ENCODE assay signal across 8 mouse cellular contexts in the genomic region with DNA sequence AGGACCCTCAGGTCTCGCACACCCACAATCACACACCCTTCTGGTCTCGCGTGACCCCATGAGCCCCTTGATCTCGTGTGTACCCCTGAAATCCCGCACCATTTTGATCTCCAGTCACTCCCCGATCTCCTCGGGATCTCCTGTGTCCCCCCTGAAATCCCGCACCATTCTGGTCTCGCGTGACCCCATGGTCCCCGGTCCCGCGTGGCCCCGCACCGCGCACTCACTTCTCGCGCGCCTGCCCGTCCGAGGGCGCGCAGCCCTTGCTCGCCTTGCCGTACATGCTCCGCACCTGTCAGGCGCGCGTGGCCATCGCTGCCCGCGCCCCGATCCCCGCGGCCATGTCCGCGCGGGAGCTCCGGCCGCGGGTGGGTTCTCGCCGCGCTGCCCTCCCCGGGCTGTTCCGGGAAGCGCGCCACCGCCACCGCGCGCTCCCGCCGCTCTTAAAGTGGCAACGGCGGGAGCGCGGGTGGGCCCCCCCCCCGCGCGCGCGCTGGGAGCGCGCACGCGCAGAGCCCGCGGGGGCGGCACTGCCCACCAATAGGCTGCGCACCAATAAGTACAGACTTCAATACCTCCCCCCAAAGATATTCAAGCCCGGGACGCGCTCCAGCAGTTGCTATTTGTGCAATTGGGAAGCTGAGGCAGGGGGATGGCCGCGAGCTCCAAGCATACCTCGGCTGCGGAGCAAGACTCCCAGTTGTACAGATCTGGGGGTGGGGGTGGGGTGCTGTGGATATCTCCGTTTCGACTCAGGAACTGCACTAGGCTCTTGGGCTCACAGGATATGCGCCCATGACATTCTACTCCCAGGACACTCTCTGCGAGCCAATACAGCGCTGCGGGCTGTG. TPM values are rescaled to one million over a fixed set of nuclear protein-coding genes. Genes with fewer than 3 reads are reported as not detected.
DNase-seq lines count a peak whose midpoint lies in the region; ATAC-seq and TF ChIP-seq lines count a peak whose summit lies in the region.

No protein-coding gene starts in this region.

- peak overlapping the region; percentile 74 for H3K4me3 ChIP-seq in heart, embryonic 16.5 days (ENCODE audit: low read length)
- peak overlapping the region; percentile 90 for H3K4me3 ChIP-seq in layer of hippocampus, adult 2 months
- H3K4me3 ChIP-seq in macrophage (ENCODE audit: inconsistent target): peak overlapping the region; percentile 83
- peak overlapping the region; percentile 85 for H3K4me3 ChIP-seq in stomach, embryonic 16.5 days (replicated peaks; ENCODE audit: low read length)

- DNase-seq in adrenal gland, adult (ENCODE audit: inconsistent age in 2 of 2, low spot score in 1 of 2): peak; percentile 63 to 85
- no peak for DNase-seq in adrenal gland, postnatal 4 days (ENCODE audit: low spot score in 2 of 2)
- peak; percentile 86 for DNase-seq in MN1 (ENCODE audit: low spot score)
- peak; percentile 81 for DNase-seq in embryo, embryonic 11 days
- DNase-seq in layer of hippocampus, adult 2 months (ENCODE audit: low spot score in 2 of 2): peak in 1 of 2 experiments; percentile 62

- H3K36me3 ChIP-seq in heart, embryonic 16.5 days (ENCODE audit: control insufficient read depth, insufficient read depth): no peaks in the 10 kb centered on the region
- no peaks in the 10 kb centered on the region; the same call in 1 of the 2 replicates for H3K36me3 ChIP-seq in macrophage (ENCODE audit: inconsistent target)
- H3K36me3 ChIP-seq in stomach, embryonic 16.5 days (ENCODE audit: control insufficient read depth, insufficient read depth, low read length): no peaks in the 10 kb centered on the region

- peak overlapping the region; percentile 96 for H3K27ac ChIP-seq in heart, embryonic 16.5 days (ENCODE audit: low read length)
- peak overlapping the region; percentile 99 for H3K27ac ChIP-seq in layer of hippocampus, adult 2 months
- H3K27ac ChIP-seq in macrophage: peak overlapping the region; percentile 95
- H3K27ac ChIP-seq in stomach, embryonic 16.5 days (ENCODE audit: low read length): peak overlapping the region; percentile 98

- peaks cover 56% of the 10 kb centered on the region for H3K79me2 ChIP-seq in macrophage (ENCODE audit: inconsistent target)

- H3K9ac ChIP-seq in heart, embryonic 16.5 days (ENCODE audit: low read length): peak overlapping the region; percentile 85
- H3K9ac ChIP-seq in stomach, embryonic 16.5 days (ENCODE audit: low read length): peak overlapping the region; percentile 97

- no peak for TF ChIP-seq CTCF in layer of hippocampus, adult 2 months (conservative IDR thresholded peaks at IDR 0.05)

- no peak for ATAC-seq in heart, embryonic 16.5 days (replicated peaks; ENCODE audit: extremely low read depth, insufficient read depth, low FRiP score)
- ATAC-seq in stomach, embryonic 16.5 days (ENCODE audit: insufficient read depth, low FRiP score): no peak

- WGBS in heart, embryonic 16.5 days: 2% methylated on average over 83 of the region's 84 CpGs
- under 1% methylated on average over 81 of the region's 84 CpGs for WGBS in macrophage (ENCODE audit: missing documents)
- 1% methylated on average over 84 of the region's 84 CpGs for WGBS in stomach, embryonic 16.5 days

- H3K27me3 ChIP-seq in heart, embryonic 16.5 days (ENCODE audit: control insufficient read depth, insufficient read depth, low read length): no peaks in the 10 kb centered on the region
- H3K27me3 ChIP-seq in stomach, embryonic 16.5 days (ENCODE audit: control insufficient read depth, insufficient read depth, low read length): no peaks in the 10 kb centered on the region

- peak overlapping the region; percentile 99 for H3K4me2 ChIP-seq in heart, embryonic 16.5 days (ENCODE audit: low read depth, low read length)
- peak overlapping the region; percentile 98 for H3K4me2 ChIP-seq in stomach, embryonic 16.5 days (ENCODE audit: low read depth, low read length)

- H3K4me1 ChIP-seq in heart, embryonic 16.5 days (ENCODE audit: control insufficient read depth, insufficient read depth, low read length): peaks cover 17% of the 10 kb centered on the region
- H3K4me1 ChIP-seq in stomach, embryonic 16.5 days (ENCODE audit: control insufficient read depth, insufficient read depth, low read length): peaks cover 27% of the 10 kb centered on the region

- H3K9me3 ChIP-seq in heart, embryonic 16.5 days (replicated peaks; ENCODE audit: control insufficient read depth, low read length): no peaks in the 10 kb centered on the region
- H3K9me3 ChIP-seq in stomach, embryonic 16.5 days (replicated peaks; ENCODE audit: control insufficient read depth, low read length): 0 out of 2 replicates have a peak, but pooled peaks cover under 1% of the 10 kb centered on the region

RNA-seq across cellular contexts. Expression of gene Ssbp4, which starts 0.5 kb away (rescaled TPM):
- total RNA-seq in adrenal gland, postnatal 4 days (2021): 100 to 1,000 TPM; 137 to 154 TPM
- 68.4 and 69.5 TPM in 2 replicates for polyA plus RNA-seq in heart, embryonic 16.5 days (2015; fragmentation: Nextera tagmentation; extraction: Ambion mirVana)
- 100 to 1,000 TPM; 274 to 297 TPM for total RNA-seq in layer of hippocampus, adult 2 months (2021)
- total RNA-seq in macrophage (2018; cell fraction: chromatin; rRNA removed): 100 to 1,000 TPM in 19 of 26 experiments, 10 to 100 TPM in 7; 38.7 to 250 (median 142) TPM
- total RNA-seq in macrophage (2018; cell fraction: cytosol; rRNA removed): 100 to 1,000 TPM in 25 of 26 experiments, 10 to 100 TPM in 1; 92.7 to 165 (median 127) TPM
- 100 to 1,000 TPM in 8 of 26 experiments, 10 to 100 TPM in 18; 37.5 to 190 (median 88.4) TPM for total RNA-seq in macrophage (2018; cell fraction: nucleus; rRNA removed)
- 71.4 to 137 TPM (median 122 TPM) in 3 replicates for polyA plus RNA-seq in macrophage (2018)
- 65.2 and 68.3 TPM in 2 replicates for polyA plus RNA-seq in stomach, embryonic 16.5 days (2015; fragmentation: Nextera tagmentation; extraction: Ambion mirVana)

RNA-seq across cellular contexts. Expression of gene Lrrc25, which starts 7.8 kb away (rescaled TPM):
- total RNA-seq in adrenal gland, postnatal 4 days (2021): 1 to 10 TPM; 2.9 to 3.8 TPM
- 1.8 and 2.3 TPM in 2 replicates for polyA plus RNA-seq in heart, embryonic 16.5 days (2015; fragmentation: Nextera tagmentation; extraction: Ambion mirVana)
- under 1 TPM; 0.54 to 0.97 TPM for total RNA-seq in layer of hippocampus, adult 2 months (2021)
- 100 to 1,000 TPM in 7 of 26 experiments, 10 to 100 TPM in 19; 21.1 to 149 (median 77.4) TPM for total RNA-seq in macrophage (2018; cell fraction: chromatin; rRNA removed)
- 100 to 1,000 TPM in 25 of 26 experiments, 10 to 100 TPM in 1; 89.3 to 365 (median 193) TPM for total RNA-seq in macrophage (2018; cell fraction: cytosol; rRNA removed)
- 100 to 1,000 TPM in 23 of 26 experiments, 10 to 100 TPM in 3; 63.8 to 384 (median 181) TPM for total RNA-seq in macrophage (2018; cell fraction: nucleus; rRNA removed)
- 104 to 230 TPM (median 156 TPM) in 3 replicates for polyA plus RNA-seq in macrophage (2018)
- 2.9 and 3.0 TPM in 2 replicates for polyA plus RNA-seq in stomach, embryonic 16.5 days (2015; fragmentation: Nextera tagmentation; extraction: Ambion mirVana)

RNA-seq across cellular contexts. Expression of gene Isyna1, which starts 13.9 kb away (rescaled TPM):
- total RNA-seq in adrenal gland, postnatal 4 days (2021): 10 to 100 TPM; 82.6 to 88.9 TPM
- polyA plus RNA-seq in heart, embryonic 16.5 days (2015; fragmentation: Nextera tagmentation; extraction: Ambion mirVana): 111 and 117 TPM in 2 replicates
- total RNA-seq in layer of hippocampus, adult 2 months (2021): 10 to 100 TPM; 41.4 to 46.4 TPM
- total RNA-seq in macrophage (2018; cell fraction: chromatin; rRNA removed): 10 to 100 TPM; 19.3 to 81.9 (median 38.6) TPM
- total RNA-seq in macrophage (2018; cell fraction: cytosol; rRNA removed): 10 to 100 TPM; 19.1 to 42.3 (median 27.0) TPM
- total RNA-seq in macrophage (2018; cell fraction: nucleus; rRNA removed): 10 to 100 TPM; 14.3 to 82.7 (median 33.5) TPM
- 26.5 to 53.2 TPM (median 51.1 TPM) in 3 replicates for polyA plus RNA-seq in macrophage (2018)
- 104 and 111 TPM in 2 replicates for polyA plus RNA-seq in stomach, embryonic 16.5 days (2015; fragmentation: Nextera tagmentation; extraction: Ambion mirVana)

RNA-seq across cellular contexts. Expression of gene Gdf15, which starts 24.1 kb away (rescaled TPM):
- 1 to 10 TPM in 1 of 2 experiments, under 1 TPM in 1; 0.59 to 1.8 TPM for total RNA-seq in adrenal gland, postnatal 4 days (2021)
- 1.2 and 1.6 TPM in 2 replicates for polyA plus RNA-seq in heart, embryonic 16.5 days (2015; fragmentation: Nextera tagmentation; extraction: Ambion mirVana)
- total RNA-seq in layer of hippocampus, adult 2 months (2021): under 1 TPM in 1 of 2 experiments, not detected in 1; 0.25 TPM
- 100 to 1,000 TPM in 12 of 26 experiments, 10 to 100 TPM in 13, 1 to 10 TPM in 1; 7.8 to 467 (median 92.6) TPM for total RNA-seq in macrophage (2018; cell fraction: chromatin; rRNA removed)
- 1,000 to 10,000 TPM in 6 of 26 experiments, 100 to 1,000 TPM in 15, 10 to 100 TPM in 5; 69.9 to 1,947 (median 332) TPM for total RNA-seq in macrophage (2018; cell fraction: cytosol; rRNA removed)
- total RNA-seq in macrophage (2018; cell fraction: nucleus; rRNA removed): 1,000 to 10,000 TPM in 7 of 26 experiments, 100 to 1,000 TPM in 16, 10 to 100 TPM in 3; 89.0 to 1,533 (median 505) TPM
- polyA plus RNA-seq in macrophage (2018): 24.3 to 124 TPM (median 74.3 TPM) in 3 replicates
- polyA plus RNA-seq in stomach, embryonic 16.5 days (2015; fragmentation: Nextera tagmentation; extraction: Ambion mirVana): 0.57 and 0.60 TPM in 2 replicates

RNA-seq across cellular contexts. Expression of gene Pgpep1, which starts 52.1 kb away (rescaled TPM):
- 10 to 100 TPM; 62.1 to 76.0 TPM for total RNA-seq in adrenal gland, postnatal 4 days (2021)
- 35.5 and 36.7 TPM in 2 replicates for polyA plus RNA-seq in heart, embryonic 16.5 days (2015; fragmentation: Nextera tagmentation; extraction: Ambion mirVana)
- 10 to 100 TPM; 25.4 to 29.1 TPM for total RNA-seq in layer of hippocampus, adult 2 months (2021)
- 10 to 100 TPM in 25 of 26 experiments, 1 to 10 TPM in 1; 8.5 to 30.1 (median 21.1) TPM for total RNA-seq in macrophage (2018; cell fraction: chromatin; rRNA removed)
- 10 to 100 TPM; 19.1 to 38.4 (median 30.7) TPM for total RNA-seq in macrophage (2018; cell fraction: cytosol; rRNA removed)
- total RNA-seq in macrophage (2018; cell fraction: nucleus; rRNA removed): 10 to 100 TPM; 12.7 to 46.1 (median 25.0) TPM
- polyA plus RNA-seq in macrophage (2018): 19.1 to 57.8 TPM (median 24.3 TPM) in 3 replicates
- polyA plus RNA-seq in stomach, embryonic 16.5 days (2015; fragmentation: Nextera tagmentation; extraction: Ambion mirVana): 47.4 and 57.5 TPM in 2 replicates

Comparison
In these comparisons a context has a peak if more than half of its experiments do, and no peak if none do; other contexts are left out.
1. DNase-seq: peak in adrenal gland, adult (2 of 2), MN1 (single experiment) and embryo, embryonic 11 days (single experiment); none in adrenal gland, postnatal 4 days (0 of 2).
2. RNA of gene Lrrc25, which starts 7.8 kb away (polyA plus RNA-seq): 104 to 230 TPM in macrophage; 2.9 to 3.0 TPM in stomach, embryonic 16.5 days and 1.8 to 2.3 TPM in heart, embryonic 16.5 days; every median in the first group is over 10 times any median in the second.
3. Peak in every context shown above with its lines, with median percentiles within 50 percentile points of each other: H3K27ac ChIP-seq and H3K4me3 ChIP-seq.